Mouse (Mus musculus) myocyte (in vitro differentiated cells): Measurements from ENCODE around the gene Crtc3.

Experiments
- CEBPB ChIP-seq: IDR thresholded peaks from 2 replicates; pipeline ENCODE4 v1.6.1; 2011; ENCODE audit warnings: mild to moderate bottlenecking, moderate library complexity; ENCODE audit not compliant: poor library complexity, insufficient read depth, severe bottlenecking
- MAX ChIP-seq: IDR thresholded peaks from one replicate; pipeline ENCODE4 v1.6.1; 2011; ENCODE audit warnings: low read depth, mild to moderate bottlenecking, control low read depth
- MYOD1 ChIP-seq, 3 experiments: IDR thresholded peaks; one replicate each; pipeline ENCODE4 v1.6.1; 2011; ENCODE audit warnings: control low read depth in 2 of 3, low read depth in 2 of 3, mild to moderate bottlenecking in 2 of 3, moderate library complexity in 1 of 3; ENCODE audit not compliant: insufficient read length in 2 of 3, control insufficient read depth in 1 of 3
- MYOG ChIP-seq, 3 experiments: IDR thresholded peaks; one replicate each; pipeline ENCODE4 v1.6.1; 2011; ENCODE audit warnings: control low read depth in 2 of 3, low read depth in 2 of 3, mild to moderate bottlenecking in 2 of 3; ENCODE audit not compliant: insufficient read length in 2 of 3, control insufficient read depth in 1 of 3, insufficient read depth in 1 of 3
- POLR2A ChIP-seq: IDR thresholded peaks from one replicate; pipeline ENCODE4 v1.6.1; 2011; ENCODE audit warnings: low read depth, mild to moderate bottlenecking, control low read depth, moderate library complexity; ENCODE audit not compliant: insufficient read length
- POLR2AphosphoS2 ChIP-seq: IDR thresholded peaks from one replicate; pipeline ENCODE4 v1.6.1; 2011; ENCODE audit warnings: low read depth, control low read depth; ENCODE audit not compliant: insufficient read length
- REST ChIP-seq: IDR thresholded peaks from one replicate; pipeline ENCODE4 v1.6.1; 2011; ENCODE audit warnings: mild to moderate bottlenecking, control low read depth, moderate library complexity; ENCODE audit not compliant: insufficient read depth, insufficient read length
- SRF ChIP-seq: IDR thresholded peaks from one replicate; pipeline ENCODE4 v1.6.1; 2011; ENCODE audit warnings: low read depth; ENCODE audit not compliant: control insufficient read depth, insufficient read length
- TCF12 ChIP-seq: IDR thresholded peaks from one replicate; pipeline ENCODE4 v1.6.1; 2011; ENCODE audit warnings: mild to moderate bottlenecking, control low read depth; ENCODE audit not compliant: poor library complexity, insufficient read depth, severe bottlenecking
- USF1 ChIP-seq: IDR thresholded peaks from one replicate; pipeline ENCODE4 v1.6.1; 2011; ENCODE audit warnings: low read depth, mild to moderate bottlenecking, control low read depth, moderate library complexity

GRCm38 (mm10) chr7:80557161-80557560 lies 131.5 kb downstream of the Crtc3 start:
- TF ChIP-seq POLR2A (no peak), MYOG (IDR thresholded peaks at IDR 0.05; ENCODE audit: control insufficient read depth in 1 of 3, insufficient read depth in 1 of 3, insufficient read length in 2 of 3, low read depth in 2 of 3) (no peak), MAX (no peak), USF1 (no peak), TCF12 (no peak), MYOD1 (IDR thresholded peaks at IDR 0.05; ENCODE audit: control insufficient read depth in 1 of 3, insufficient read length in 2 of 3, low read depth in 2 of 3) (no peak), CEBPB (no peak), REST (no peak), POLR2AphosphoS2 (no peak), SRF (no peak)
